ENCODE assay signal across 9 mouse cellular contexts in genomic region chr2:160620279-160620963, GRCm38 (mm10). TPM values are rescaled to one million over a fixed set of nuclear protein-coding genes. Genes with fewer than 3 reads are reported as not detected.
DNase-seq lines count a peak whose midpoint lies in the region; ATAC-seq lines count a peak whose summit lies in the region.
"Had no signal": no experiment of that assay in that cellular context is flagged by ENCODE, and none has a peak within 500 bp of the region (broad histone marks: within the 10 kb centered on the region; RNA-seq: fewer than 3 reads in every experiment).

No protein-coding gene starts in this region.

- no peaks in the 10 kb centered on the region for H3K36me3 ChIP-seq in embryonic facial prominence, embryonic 13.5 days
- H3K36me3 ChIP-seq in embryonic facial prominence, embryonic 10.5 days (replicated peaks), result no peaks in the 10 kb centered on the region
- H3K36me3 ChIP-seq in liver, embryonic 12.5 days, result no peaks in the 10 kb centered on the region
- no peaks in the 10 kb centered on the region for H3K36me3 ChIP-seq in midbrain, embryonic 10.5 days

- no peak overlapping the region for H3K9ac ChIP-seq in embryonic facial prominence, embryonic 13.5 days
- H3K9ac ChIP-seq in liver, embryonic 12.5 days, result peak overlapping the region; percentile 61; the same call in 1 of the 2 replicates

- no peak for ATAC-seq in embryonic facial prominence, embryonic 13.5 days (ENCODE audit: insufficient number of reproducible peaks, insufficient read depth, low FRiP score, low TSS enrichment, low read depth)
- no peak for ATAC-seq in liver, embryonic 12.5 days

- H3K27me3 ChIP-seq in embryonic facial prominence, embryonic 13.5 days, result 0 out of 2 replicates have a peak, but pooled peaks cover 3% of the 10 kb centered on the region
- no peaks in the 10 kb centered on the region for H3K27me3 ChIP-seq in embryonic facial prominence, embryonic 10.5 days (replicated peaks; ENCODE audit: low read depth, poor library complexity, severe bottlenecking)
- H3K27me3 ChIP-seq in liver, embryonic 12.5 days (replicated peaks), result peaks cover 20% of the 10 kb centered on the region; the same call in 1 of the 2 replicates
- H3K27me3 ChIP-seq in midbrain, embryonic 10.5 days (ENCODE audit: low read depth, poor library complexity, severe bottlenecking), result no peaks in the 10 kb centered on the region

- DNase-seq in embryonic facial prominence, embryonic 10.5 days (ENCODE audit: low spot score), result no peak
- peak; percentile 86 for DNase-seq in 3T3-L1 (ENCODE audit: low read depth, low spot score)
- DNase-seq in heart, adult 8-10 months (ENCODE audit: low spot score), result peak; percentile 26
- DNase-seq in midbrain, embryonic 10.5 days (ENCODE audit: low spot score), result no peak
- DNase-seq in cerebellum, adult 11-12 months, result no peak
- DNase-seq in right cerebral cortex, postnatal 14 days, result no peak

- H3K27ac ChIP-seq in embryonic facial prominence, embryonic 13.5 days, result peak overlapping the region; percentile 64; the same call in 1 of the 2 replicates
- H3K27ac ChIP-seq in embryonic facial prominence, embryonic 10.5 days (replicated peaks), result no peak overlapping the region
- peak overlapping the region; percentile 85 for H3K27ac ChIP-seq in liver, embryonic 12.5 days
- H3K27ac ChIP-seq in midbrain, embryonic 10.5 days (replicated peaks), result no peak overlapping the region
- H3K27ac ChIP-seq: left cerebral cortex, adult 2 months had no signal

- H3K9me3 ChIP-seq in embryonic facial prominence, embryonic 13.5 days, result no peaks in the 10 kb centered on the region
- H3K9me3 ChIP-seq in embryonic facial prominence, embryonic 10.5 days, result no peaks in the 10 kb centered on the region
- no peaks in the 10 kb centered on the region for H3K9me3 ChIP-seq in liver, embryonic 12.5 days (replicated peaks)
- no peaks in the 10 kb centered on the region for H3K9me3 ChIP-seq in midbrain, embryonic 10.5 days (replicated peaks)

- no peak overlapping the region for H3K4me2 ChIP-seq in embryonic facial prominence, embryonic 13.5 days
- peak overlapping the region; percentile 69 for H3K4me2 ChIP-seq in liver, embryonic 12.5 days

- WGBS in embryonic facial prominence, embryonic 13.5 days, result 44% methylated on average over 6 of the region's 6 CpGs
- 71% methylated on average over 6 of the region's 6 CpGs for WGBS in embryonic facial prominence, embryonic 10.5 days
- WGBS in liver, embryonic 12.5 days (ENCODE audit: insufficient replicate concordance), result 54% methylated on average over 6 of the region's 6 CpGs
- WGBS in midbrain, embryonic 10.5 days, result 86% methylated on average over 6 of the region's 6 CpGs

- H3K4me1 ChIP-seq in embryonic facial prominence, embryonic 13.5 days, result peaks cover 27% of the 10 kb centered on the region
- peaks cover 23% of the 10 kb centered on the region for H3K4me1 ChIP-seq in embryonic facial prominence, embryonic 10.5 days
- peaks cover 55% of the 10 kb centered on the region for H3K4me1 ChIP-seq in liver, embryonic 12.5 days
- H3K4me1 ChIP-seq in midbrain, embryonic 10.5 days, result peaks cover 9% of the 10 kb centered on the region

- no peak overlapping the region for H3K4me3 ChIP-seq in embryonic facial prominence, embryonic 13.5 days
- no peak overlapping the region for H3K4me3 ChIP-seq in embryonic facial prominence, embryonic 10.5 days
- H3K4me3 ChIP-seq in liver, embryonic 12.5 days, result peak overlapping the region; percentile 49; the same call in 1 of the 2 replicates
- no peak overlapping the region for H3K4me3 ChIP-seq in midbrain, embryonic 10.5 days
- H3K4me3 ChIP-seq: left cerebral cortex, adult 2 months had no signal

RNA-seq across cellular contexts. Expression of gene Top1, which starts 25.3 kb away (rescaled TPM):
- polyA plus RNA-seq in embryonic facial prominence, embryonic 13.5 days (2015; fragmentation: Nextera tagmentation; extraction: Ambion mirVana), result 105 and 107 TPM in 2 replicates
- polyA plus RNA-seq in embryonic facial prominence, embryonic 10.5 days (2016; fragmentation: Nextera tagmentation; extraction: Ambion mirVana), result 115 and 117 TPM in 2 replicates
- 10 to 100 TPM; 39.8 to 46.9 (median 43.0) TPM for total RNA-seq in heart, adult 8-10 months (2022)
- 83.7 and 87.7 TPM in 2 replicates for polyA plus RNA-seq in liver, embryonic 12.5 days (2016; fragmentation: Nextera tagmentation; extraction: Ambion mirVana)
- polyA plus RNA-seq in midbrain, embryonic 10.5 days (2016; fragmentation: Nextera tagmentation; extraction: Ambion mirVana), result 107 and 108 TPM in 2 replicates

Comparison
In these comparisons a context has a peak if more than half of its experiments do, and no peak if none do; other contexts are left out.
1. H3K27ac ChIP-seq: peak in embryonic facial prominence, embryonic 13.5 days (single experiment) and liver, embryonic 12.5 days (single experiment); none in embryonic facial prominence, embryonic 10.5 days (single experiment) and midbrain, embryonic 10.5 days (single experiment).
2. DNase-seq: peak in 3T3-L1 (single experiment) and heart, adult 8-10 months (single experiment); none in embryonic facial prominence, embryonic 10.5 days (single experiment), midbrain, embryonic 10.5 days (single experiment), cerebellum, adult 11-12 months (single experiment) and right cerebral cortex, postnatal 14 days (single experiment).